Mouse (Mus musculus): ENCODE results near the gene Iqcn.

Iqcn gene

GRCm38 (mm10) chr8:70703287-70703686 lies at the start of gene Iqcn:
Gene Iqcn (plus strand): TSS chr8:70703457.
- DNase-seq (ENCODE audit: extremely low read depth, low read depth) = no peak

- DNase-seq (ENCODE audit: extremely low read depth, low read depth) = no peak
Measured at GRCm38 (mm10) chr8:70654121-70654520, 49.1 kb upstream of the Iqcn start.

GRCm38 (mm10) chr8:70655469-70655868 lies 47.8 kb upstream of the Iqcn start:
- DNase-seq (ENCODE audit: extremely low read depth, low read depth) = no peak

GRCm38 (mm10) chr8:70656193-70656790 lies 47.0 kb upstream of the Iqcn start:
- no peak for DNase-seq (ENCODE audit: extremely low read depth, low read depth)

GRCm38 (mm10) chr8:70657214-70657613 lies 46.0 kb upstream of the Iqcn start:
- DNase-seq (ENCODE audit: extremely low read depth, low read depth) = no peak

GRCm38 (mm10) chr8:70657739-70658138 lies 45.5 kb upstream of the Iqcn start:
- no peak for DNase-seq (ENCODE audit: extremely low read depth, low read depth)

GRCm38 (mm10) chr8:70658897-70659603 lies 44.2 kb upstream of the Iqcn start:
- no peak for DNase-seq (ENCODE audit: extremely low read depth, low read depth)

GRCm38 (mm10) chr8:70659604-70660272 lies 43.5 kb upstream of the Iqcn start:
- peak; percentile 70 for DNase-seq (ENCODE audit: extremely low read depth, low read depth)

GRCm38 (mm10) chr8:70660273-70660725 lies 43.0 kb upstream of the Iqcn start, which contains the start of gene Pgpep1:
Gene Pgpep1 (minus strand): TSS chr8:70660388.
- DNase-seq (ENCODE audit: extremely low read depth, low read depth) = no peak

- no peak for DNase-seq (ENCODE audit: extremely low read depth, low read depth)
Measured at GRCm38 (mm10) chr8:70663691-70664090, 39.6 kb upstream of the Iqcn start.

- no peak for DNase-seq (ENCODE audit: extremely low read depth, low read depth)
Measured at GRCm38 (mm10) chr8:70664631-70665030, 38.6 kb upstream of the Iqcn start.

GRCm38 (mm10) chr8:70665599-70665998 lies 37.7 kb upstream of the Iqcn start:
- DNase-seq (ENCODE audit: extremely low read depth, low read depth) = no peak

- no peak for DNase-seq (ENCODE audit: extremely low read depth, low read depth)
Measured at GRCm38 (mm10) chr8:70667071-70667470, 36.2 kb upstream of the Iqcn start.

- DNase-seq (ENCODE audit: extremely low read depth, low read depth) = no peak
Measured at GRCm38 (mm10) chr8:70671615-70672324, 31.5 kb upstream of the Iqcn start.

- DNase-seq (ENCODE audit: extremely low read depth, low read depth) = no peak
Measured at GRCm38 (mm10) chr8:70672325-70673078, 30.8 kb upstream of the Iqcn start.

GRCm38 (mm10) chr8:70673079-70673856 lies 30.0 kb upstream of the Iqcn start, which contains the start of gene Lsm4:
Gene Lsm4 (plus strand): TSS chr8:70673248.
- DNase-seq (ENCODE audit: extremely low read depth, low read depth) = peak; percentile 98

- no peak for DNase-seq (ENCODE audit: extremely low read depth, low read depth)
Measured at GRCm38 (mm10) chr8:70674109-70674508, 29.1 kb upstream of the Iqcn start.

- no peak for DNase-seq (ENCODE audit: extremely low read depth, low read depth)
Measured at GRCm38 (mm10) chr8:70674716-70675115, 28.5 kb upstream of the Iqcn start.

- no peak for DNase-seq (ENCODE audit: extremely low read depth, low read depth)
Measured at GRCm38 (mm10) chr8:70675336-70675735, 27.9 kb upstream of the Iqcn start.

GRCm38 (mm10) chr8:70677451-70678080 lies 25.7 kb upstream of the Iqcn start:
- no peak for DNase-seq (ENCODE audit: extremely low read depth, low read depth)

Data from MEL-GATA-1-ER (cell line).